Mouse (Mus musculus): Measurements from ENCODE around the gene Ccdc36. TPM values are rescaled to one million over a fixed set of nuclear protein-coding genes. Genes with fewer than 3 reads are reported as not detected.

The Ccdc36 gene
- total and polyA plus RNA-seq, 2 experiments from 2014 or later = 0.25 TPM; not detected in 1

DNA sequence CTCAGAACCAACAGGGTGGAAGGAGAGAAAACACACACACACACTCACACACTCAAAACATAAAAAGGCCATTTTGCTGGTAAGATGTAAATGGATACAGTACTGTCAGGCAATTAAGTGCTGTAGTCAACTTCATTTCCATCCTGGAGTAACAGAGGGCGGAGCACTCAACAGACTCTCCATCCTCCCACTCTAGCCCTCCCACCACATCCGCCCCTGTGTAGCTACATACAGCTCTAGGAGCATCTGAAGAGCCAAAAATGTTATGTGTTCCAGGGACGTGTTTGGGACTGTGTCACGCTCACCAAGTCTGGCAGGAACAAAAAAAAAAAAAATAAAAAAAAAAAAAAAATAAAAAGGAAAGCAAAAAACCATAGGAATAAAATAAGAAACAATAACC, 25.2 kb downstream of the Ccdc36 start:
- Histone ChIP-seq H3K36me3 (replicated peaks; ENCODE audit: control insufficient read depth, insufficient read depth, low read length) (no peaks in the 10 kb centered on the region), H3K9me3 (replicated peaks; ENCODE audit: control insufficient read depth, low read length) (no peaks in the 10 kb centered on the region), H3K4me1 (ENCODE audit: control insufficient read depth, insufficient read depth) (peaks cover 5% of the 10 kb centered on the region; the same call in 1 of the 2 replicates), H3K4me3 (ENCODE audit: low read depth, low read length) (no peak overlapping the region), H3K9ac (replicated peaks; ENCODE audit: low read depth, low read length) (no peak overlapping the region), H3K27me3 (ENCODE audit: control insufficient read depth, insufficient read depth, low read length) (no peaks in the 10 kb centered on the region), H3K4me2 (ENCODE audit: low read depth, low read length) (no peak overlapping the region), H3K27ac (ENCODE audit: low read depth) (no peak overlapping the region)
- no peak for DNase-seq (ENCODE audit: low spot score)
- WGBS = 76% methylated on average over 4 of the region's 4 CpGs
- no peak for TF ChIP-seq CTCF (IDR thresholded peaks at IDR 0.05; ENCODE audit: low read depth)
- TF ChIP-seq EP300 (IDR thresholded peaks at IDR 0.05; ENCODE audit: low read depth) = no peak
- no peak for ATAC-seq (ENCODE audit: insufficient read depth, low read depth)

DNA sequence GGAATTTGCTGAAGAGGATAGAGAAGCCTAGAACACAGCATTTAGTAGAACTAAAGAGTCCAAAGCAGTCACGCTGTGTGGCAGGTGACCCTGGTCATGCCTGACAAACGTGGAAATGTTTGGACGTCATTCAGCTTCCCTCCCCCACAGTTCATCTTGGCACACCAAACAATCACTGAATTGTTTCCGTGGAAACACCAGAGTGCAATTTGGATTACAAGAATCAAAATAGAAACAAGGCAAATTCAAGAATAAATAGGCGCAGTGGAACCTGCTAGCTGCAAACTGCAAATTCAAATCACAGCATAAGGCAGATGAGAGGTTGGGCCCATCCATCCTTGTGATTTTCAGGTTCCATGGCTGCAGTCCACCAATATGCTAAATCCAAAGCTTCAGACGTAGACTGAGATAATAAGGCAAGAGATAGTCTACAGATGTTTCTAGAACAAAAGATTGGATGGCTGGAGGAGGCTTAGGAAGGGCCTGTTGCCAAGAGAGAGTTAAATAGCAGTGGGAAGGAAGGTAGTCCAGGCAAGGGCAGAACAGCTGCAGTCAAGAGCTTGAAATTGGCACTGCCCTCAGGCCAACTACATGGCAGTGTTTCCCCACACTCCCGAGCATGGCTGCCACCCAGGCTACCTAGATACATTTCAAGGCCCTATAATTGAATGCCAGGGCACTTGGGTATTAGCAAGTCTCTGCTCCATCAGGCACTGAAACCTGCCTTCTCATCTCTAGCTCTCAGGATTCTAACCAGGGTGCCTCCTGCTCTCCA, 26.9 kb downstream of the Ccdc36 start:
- TF ChIP-seq CTCF (IDR thresholded peaks at IDR 0.05; ENCODE audit: low read depth) (no peak), EP300 (IDR thresholded peaks at IDR 0.05; ENCODE audit: low read depth) (no peak)
- no peaks in the 10 kb centered on the region for H3K36me3 ChIP-seq (replicated peaks; ENCODE audit: control insufficient read depth, insufficient read depth, low read length)
- DNase-seq (ENCODE audit: low spot score) (no peak), ATAC-seq (ENCODE audit: insufficient read depth, low read depth) (no peak)
- WGBS = 35% methylated on average over 7 of the region's 7 CpGs
- no peak overlapping the region for H3K27ac ChIP-seq (ENCODE audit: low read depth)
- H3K4me1 ChIP-seq (ENCODE audit: control insufficient read depth, insufficient read depth) = peaks cover 5% of the 10 kb centered on the region; the same call in 1 of the 2 replicates
- H3K4me2 ChIP-seq (ENCODE audit: low read depth, low read length) = no peak overlapping the region
- no peak overlapping the region for H3K9ac ChIP-seq (replicated peaks; ENCODE audit: low read depth, low read length)
- no peak overlapping the region for H3K4me3 ChIP-seq (ENCODE audit: low read depth, low read length)
- H3K27me3 ChIP-seq (ENCODE audit: control insufficient read depth, insufficient read depth, low read length) = no peaks in the 10 kb centered on the region
- no peaks in the 10 kb centered on the region for H3K9me3 ChIP-seq (replicated peaks; ENCODE audit: control insufficient read depth, low read length)

DNA sequence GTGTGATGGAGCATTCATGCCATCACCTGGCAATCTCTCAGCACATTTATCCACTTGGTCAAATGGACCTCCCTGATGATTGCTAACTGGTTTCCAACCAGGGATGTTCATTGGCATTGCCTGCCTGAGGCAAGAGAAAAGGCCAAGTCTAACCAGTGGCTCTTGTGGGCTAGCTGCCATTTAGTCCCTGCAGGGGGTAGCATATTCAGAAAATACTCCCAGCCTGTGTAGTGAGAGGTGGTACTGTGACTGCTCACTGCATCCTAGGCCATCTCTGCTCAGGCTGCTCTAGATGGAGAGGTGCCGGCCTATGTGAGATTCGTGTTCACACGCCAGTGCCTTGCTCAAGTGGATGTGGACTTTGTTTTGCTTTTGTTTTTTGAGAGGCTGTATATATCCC, 30.0 kb downstream of the Ccdc36 start:
- 0 out of 2 replicates have a peak, but pooled peaks cover 5% of the 10 kb centered on the region for H3K36me3 ChIP-seq (replicated peaks; ENCODE audit: control insufficient read depth, insufficient read depth, low read length)
- no peaks in the 10 kb centered on the region for H3K27me3 ChIP-seq (ENCODE audit: control insufficient read depth, insufficient read depth, low read length)
- 84% methylated on average over 3 of the region's 3 CpGs for WGBS
- peaks cover 5% of the 10 kb centered on the region; the same call in 1 of the 2 replicates for H3K4me1 ChIP-seq (ENCODE audit: control insufficient read depth, insufficient read depth)
- H3K4me2 ChIP-seq (ENCODE audit: low read depth, low read length) = no peak overlapping the region
- no peak overlapping the region for H3K9ac ChIP-seq (replicated peaks; ENCODE audit: low read depth, low read length)
- H3K9me3 ChIP-seq (replicated peaks; ENCODE audit: control insufficient read depth, low read length) = no peaks in the 10 kb centered on the region
- no peak overlapping the region for H3K4me3 ChIP-seq (ENCODE audit: low read depth, low read length)
- no peak overlapping the region for H3K27ac ChIP-seq (ENCODE audit: low read depth)
- no peak for ATAC-seq (ENCODE audit: insufficient read depth, low read depth)
- no peak for DNase-seq (ENCODE audit: low spot score)
- TF ChIP-seq CTCF (IDR thresholded peaks at IDR 0.05; ENCODE audit: low read depth) (no peak), EP300 (IDR thresholded peaks at IDR 0.05; ENCODE audit: low read depth) (no peak)

DNA sequence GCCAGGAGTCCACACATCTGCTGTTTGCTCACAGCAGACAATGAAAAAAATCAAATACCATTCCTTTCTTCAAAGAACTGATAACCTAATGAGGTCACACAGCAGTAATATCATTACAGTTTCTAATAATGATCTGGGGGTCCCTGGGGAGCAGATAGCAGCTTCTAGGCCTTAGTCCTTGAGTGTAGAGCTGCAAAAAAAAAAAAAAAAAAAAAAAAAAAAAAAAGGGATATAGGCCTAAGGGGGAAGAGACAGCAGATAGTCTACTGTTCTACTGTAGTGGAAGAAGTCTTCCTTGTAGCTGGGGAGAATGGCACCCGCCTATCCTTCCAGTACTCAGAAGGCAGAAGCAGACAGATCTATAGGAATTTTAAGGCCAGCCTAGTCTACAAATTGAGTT, 32.9 kb downstream of the Ccdc36 start:
- Histone ChIP-seq H3K27me3 (ENCODE audit: control insufficient read depth, insufficient read depth, low read length) (no peaks in the 10 kb centered on the region), H3K9me3 (replicated peaks; ENCODE audit: control insufficient read depth, low read length) (no peaks in the 10 kb centered on the region), H3K9ac (replicated peaks; ENCODE audit: low read depth, low read length) (no peak overlapping the region), H3K36me3 (replicated peaks; ENCODE audit: control insufficient read depth, insufficient read depth, low read length) (peaks cover 33% of the 10 kb centered on the region), H3K4me3 (ENCODE audit: low read depth, low read length) (no peak overlapping the region), H3K27ac (ENCODE audit: low read depth) (no peak overlapping the region), H3K4me1 (ENCODE audit: control insufficient read depth, insufficient read depth) (no peaks in the 10 kb centered on the region), H3K4me2 (ENCODE audit: low read depth, low read length) (no peak overlapping the region)
- DNase-seq (ENCODE audit: low spot score) (no peak), ATAC-seq (ENCODE audit: insufficient read depth, low read depth) (no peak)
- 83% methylated on average over 1 of the region's 1 CpGs for WGBS
- no peak for TF ChIP-seq EP300 (IDR thresholded peaks at IDR 0.05; ENCODE audit: low read depth)
- no peak for TF ChIP-seq CTCF (IDR thresholded peaks at IDR 0.05; ENCODE audit: low read depth)

DNA sequence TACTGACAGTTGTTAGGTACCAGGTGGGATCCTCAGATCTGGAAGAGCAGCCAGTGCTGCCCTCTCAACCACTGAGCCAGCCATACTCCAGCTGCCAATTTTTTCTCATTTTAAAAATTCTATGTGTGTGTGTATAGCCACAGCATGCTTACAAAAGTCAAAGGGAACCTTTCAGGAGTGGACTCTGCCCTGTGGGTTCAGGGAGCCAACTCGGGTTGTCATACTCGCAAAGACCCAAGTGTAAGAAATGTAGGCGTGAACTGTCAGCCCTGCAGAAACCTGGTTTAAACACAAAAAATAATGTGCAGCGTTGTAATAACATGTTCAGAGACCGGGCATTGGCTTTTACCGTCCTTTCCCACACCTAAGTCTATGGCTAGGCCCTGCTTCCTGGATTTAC, 34.1 kb downstream of the Ccdc36 start:
- no peak for TF ChIP-seq EP300 (IDR thresholded peaks at IDR 0.05; ENCODE audit: low read depth)
- TF ChIP-seq CTCF (IDR thresholded peaks at IDR 0.05; ENCODE audit: low read depth) = no peak
- Histone ChIP-seq H3K4me3 (ENCODE audit: low read depth, low read length) (no peak overlapping the region), H3K9me3 (replicated peaks; ENCODE audit: control insufficient read depth, low read length) (no peaks in the 10 kb centered on the region), H3K4me1 (ENCODE audit: control insufficient read depth, insufficient read depth) (no peaks in the 10 kb centered on the region), H3K36me3 (replicated peaks; ENCODE audit: control insufficient read depth, insufficient read depth, low read length) (peaks cover 43% of the 10 kb centered on the region), H3K27me3 (ENCODE audit: control insufficient read depth, insufficient read depth, low read length) (no peaks in the 10 kb centered on the region), H3K4me2 (ENCODE audit: low read depth, low read length) (no peak overlapping the region), H3K27ac (ENCODE audit: low read depth) (no peak overlapping the region), H3K9ac (replicated peaks; ENCODE audit: low read depth, low read length) (no peak overlapping the region)
- ATAC-seq (ENCODE audit: insufficient read depth, low read depth) = no peak
- no peak for DNase-seq (ENCODE audit: low spot score)
- 93% methylated on average over 6 of the region's 6 CpGs for WGBS

DNA sequence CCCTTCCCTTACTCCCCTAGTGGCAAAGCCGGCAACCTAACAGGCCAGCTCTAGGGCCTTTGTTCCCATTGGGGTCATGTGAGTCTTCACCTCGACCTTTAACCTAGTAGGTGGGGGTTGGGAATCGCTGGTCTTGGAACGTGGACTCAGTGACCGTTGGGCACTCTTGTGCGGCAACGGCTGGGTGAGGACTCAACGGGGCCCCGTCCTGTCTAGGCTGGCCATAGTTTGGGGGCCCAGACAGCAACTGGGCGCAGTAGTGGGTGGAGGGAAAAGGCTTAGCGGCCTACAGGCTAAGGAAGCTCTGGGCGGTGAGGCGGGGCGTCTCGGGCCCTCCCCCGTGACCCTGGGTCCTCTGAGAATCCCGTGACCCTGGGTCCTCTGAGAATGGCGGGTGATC, 35.6 kb downstream of the Ccdc36 start, which contains the start of gene 1700102P08Rik:
Gene 1700102P08Rik, plus strand, starts transcription at position 130 of the 400 bp plus-strand sequence.
- no peaks in the 10 kb centered on the region for H3K4me1 ChIP-seq (ENCODE audit: control insufficient read depth, insufficient read depth)
- ATAC-seq (ENCODE audit: insufficient read depth, low read depth) = no peak; the same call in 1 of the 2 replicates
- peaks cover 59% of the 10 kb centered on the region for H3K36me3 ChIP-seq (replicated peaks; ENCODE audit: control insufficient read depth, insufficient read depth, low read length)
- H3K27ac ChIP-seq (ENCODE audit: low read depth) = no peak within 1 kb of the TSS
- DNase-seq (ENCODE audit: low spot score) = no peak
- no peaks in the 10 kb centered on the region for H3K9me3 ChIP-seq (replicated peaks; ENCODE audit: control insufficient read depth, low read length)
- no peaks in the 10 kb centered on the region for H3K27me3 ChIP-seq (ENCODE audit: control insufficient read depth, insufficient read depth, low read length)
- no peak for TF ChIP-seq EP300 (IDR thresholded peaks at IDR 0.05; ENCODE audit: low read depth)
- no peak within 1 kb of the TSS for H3K4me2 ChIP-seq (ENCODE audit: low read depth, low read length)
- no peak within 1 kb of the TSS for H3K9ac ChIP-seq (replicated peaks; ENCODE audit: low read depth, low read length)
- no peak within 1 kb of the TSS for H3K4me3 ChIP-seq (ENCODE audit: low read depth, low read length)
- 77% methylated on average over 18 of the region's 18 CpGs for WGBS
